In the genomic region with DNA sequence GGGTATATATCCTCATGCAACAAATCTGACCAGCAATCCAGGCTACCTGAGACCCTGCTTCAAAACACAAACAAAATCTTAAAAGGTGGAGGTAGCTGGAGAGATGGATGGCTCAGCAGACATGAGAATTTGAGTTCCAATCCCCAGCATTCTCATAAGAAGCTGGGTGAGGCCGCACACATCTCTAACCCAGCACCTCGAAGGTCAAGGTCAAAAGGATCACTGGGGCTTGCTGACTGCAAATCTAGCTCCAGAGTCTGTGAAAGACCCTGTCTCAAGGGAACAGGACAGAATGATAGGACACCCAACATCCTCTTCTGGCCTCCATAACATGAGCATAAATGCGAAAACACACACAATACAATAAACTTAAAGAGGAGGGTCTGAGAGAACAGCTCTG, we compare ENCODE assay signal across 19 mouse cellular contexts. TPM values are rescaled to one million over a fixed set of nuclear protein-coding genes. Genes with fewer than 3 reads are reported as not detected.
DNase-seq lines count a peak whose midpoint lies in the region; TF ChIP-seq lines count a peak whose summit lies in the region.
"Had no signal": no experiment of that assay in that cellular context is flagged by ENCODE, and none has a peak within 500 bp of the region (broad histone marks: within the 10 kb centered on the region; RNA-seq: fewer than 3 reads in every experiment).

No protein-coding gene starts in this region.

- no peak for TF ChIP-seq CTCF in kidney, adult 2 months (conservative IDR thresholded peaks at IDR 0.05; ENCODE audit: insufficient read depth, insufficient read length, low read depth, low read length)

- in situ Hi-C loops in ES-E14 (cut with MboI; ENCODE audit: low sequenced_read_pairs in 2 of 2, unreplicated experiment in 2 of 2): no loop called here

- no peak for TF ChIP-seq POLR2A in kidney, adult 2 months (IDR thresholded peaks at IDR 0.05; ENCODE audit: low read depth, low read length)

- WGBS in kidney, adult 2 months: 91% methylated on average over 3 of the region's 3 CpGs

- H3K27me3 ChIP-seq in kidney, adult 2 months (replicated peaks; ENCODE audit: control insufficient read depth, insufficient read depth, low read length): no peaks in the 10 kb centered on the region
- H3K27me3 ChIP-seq: embryonic facial prominence, embryonic 12.5 days; forebrain, embryonic 13.5 days; forebrain, embryonic 15.5 days had no signal

- no peaks in the 10 kb centered on the region for H3K9me3 ChIP-seq in ES-E14 (ENCODE audit: control insufficient read depth, insufficient read depth, low read depth, low read length)
- H3K9me3 ChIP-seq: embryonic facial prominence, embryonic 12.5 days; forebrain, embryonic 15.5 days had no signal

- H3K27ac ChIP-seq in kidney, adult 2 months (ENCODE audit: insufficient read depth, low read depth, low read length): peak overlapping the region; percentile 14; the same call in 1 of the 2 replicates
- H3K27ac ChIP-seq in ES-E14 (ENCODE audit: insufficient read depth, low read depth, low read length, poor library complexity, severe bottlenecking): no peak overlapping the region
- H3K27ac ChIP-seq: embryonic facial prominence, embryonic 10.5 days; embryonic facial prominence, embryonic 12.5 days; forebrain, embryonic 13.5 days; forebrain, embryonic 15.5 days had no signal

- peaks cover 9% of the 10 kb centered on the region for H3K4me1 ChIP-seq in kidney, adult 2 months (ENCODE audit: control insufficient read depth, insufficient read depth, low read length)
- peaks cover 2 to 7% of the 10 kb centered on the region in 2 experiments; a peak in 2 of 4 replicates for H3K4me1 ChIP-seq in ES-E14 (ENCODE audit: control insufficient read depth in 2 of 2, insufficient read depth in 2 of 2, low read length in 2 of 2, poor library complexity in 1 of 2)
- H3K4me1 ChIP-seq: embryonic facial prominence, embryonic 10.5 days; embryonic facial prominence, embryonic 12.5 days; forebrain, embryonic 13.5 days; forebrain, embryonic 15.5 days had no signal

- no peak overlapping the region for H3K4me3 ChIP-seq in kidney, adult 2 months (ENCODE audit: insufficient read depth, low read depth, low read length)
- no peak overlapping the region for H3K4me3 ChIP-seq in ES-E14 (ENCODE audit: insufficient read depth in 1 of 2, low read depth in 1 of 2, low read length in 2 of 2, poor library complexity in 1 of 2, severe bottlenecking in 1 of 2)
- H3K4me3 ChIP-seq: embryonic facial prominence, embryonic 10.5 days; embryonic facial prominence, embryonic 12.5 days; forebrain, embryonic 13.5 days; forebrain, embryonic 15.5 days had no signal

- no peaks in the 10 kb centered on the region for H3K36me3 ChIP-seq in kidney, adult 2 months (ENCODE audit: control insufficient read depth, insufficient read depth, low read length)
- peaks cover 6% of the 10 kb centered on the region; the same call in 1 of the 2 replicates for H3K36me3 ChIP-seq in ES-E14 (ENCODE audit: control insufficient read depth, insufficient read depth, low read length, poor library complexity, severe bottlenecking)
- H3K36me3 ChIP-seq: embryonic facial prominence, embryonic 12.5 days had no signal

- peak overlapping the region; percentile 1; the same call in 1 of the 2 replicates for H3K9ac ChIP-seq in ES-E14 (ENCODE audit: insufficient read depth, low read depth, low read length, poor library complexity, severe bottlenecking)
- H3K9ac ChIP-seq: embryonic facial prominence, embryonic 12.5 days; forebrain, embryonic 13.5 days; forebrain, embryonic 15.5 days; forebrain, postnatal 0 days had no signal

- DNase-seq in kidney, adult 2 months: no peak
- DNase-seq in kidney, postnatal 10 days: no peak
- DNase-seq in ES-CJ7 (ENCODE audit: low read depth, low spot score) (peak; percentile 40), ES-E14 (ENCODE audit: low read depth, low spot score) (no peak)
- no peak for DNase-seq in gastrocnemius, postnatal 25 days
- DNase-seq in urinary bladder, postnatal 10 days (ENCODE audit: low spot score): no peak
- DNase-seq: adrenal gland, adult 8-10 months; adrenal gland, postnatal 14 days; adrenal gland, postnatal 36 days; cerebellum, adult 11-12 months; cerebellum, adult 2 months; cerebellum, adult 9-10 months; cerebellum, postnatal 10 days; cerebellum, postnatal 25 days; forebrain, postnatal 0 days had no signal

TF ChIP-seq in ES-E14, 5 proteins besides CTCF, POLR2A, EP300 and RAD21:
- TF ChIP-seq ZC3H11A (IDR thresholded peaks at IDR 0.05; ENCODE audit: borderline replicate concordance, low read depth, low read length) (no peak), MAFK (IDR thresholded peaks at IDR 0.05; ENCODE audit: insufficient read depth, low read depth, low read length) (no peak), HCFC1 (IDR thresholded peaks at IDR 0.05; ENCODE audit: borderline replicate concordance, insufficient read depth, low read length) (no peak)

RNA-seq across cellular contexts. Expression of a gene that starts 7.1 kb away (rescaled TPM):
- polyA plus RNA-seq in kidney, adult 2 months (2012; rRNA removed): 11.4 and 12.2 TPM in 2 replicates
- 8.0 and 10.1 TPM in 2 replicates for total RNA-seq in ES-E14 (2012; rRNA removed)
- total RNA-seq in gastrocnemius, postnatal 25 days (2021): 10 to 100 TPM; 10.2 TPM

RNA-seq across cellular contexts. Expression of a gene that starts 12.1 kb away (rescaled TPM):
- 4.8 and 5.5 TPM in 2 replicates for polyA plus RNA-seq in kidney, adult 2 months (2012; rRNA removed)
- total RNA-seq in ES-E14 (2012; rRNA removed): 4.9 and 6.9 TPM in 2 replicates
- 1 to 10 TPM; 2.7 to 3.9 TPM for total RNA-seq in gastrocnemius, postnatal 25 days (2021)

RNA-seq across cellular contexts. Expression of a gene that starts 53.5 kb away (rescaled TPM):
- 10.7 and 10.8 TPM in 2 replicates for polyA plus RNA-seq in kidney, adult 2 months (2012; rRNA removed)
- total RNA-seq in ES-E14 (2012; rRNA removed): 68.4 and 75.1 TPM in 2 replicates
- 10 to 100 TPM; 12.5 to 13.7 TPM for total RNA-seq in gastrocnemius, postnatal 25 days (2021)

RNA-seq across cellular contexts. Expression of a gene that starts 53.8 kb away (rescaled TPM):
- 107 and 111 TPM in 2 replicates for polyA plus RNA-seq in kidney, adult 2 months (2012; rRNA removed)
- total RNA-seq in ES-E14 (2012; rRNA removed): 123 and 207 TPM in 2 replicates
- 10 to 100 TPM; 15.5 to 16.5 TPM for total RNA-seq in gastrocnemius, postnatal 25 days (2021)
